Mouse (Mus musculus): ENCODE measurements at regions not wholly inside any gene's neighbourhood (a gene's known extent, or its start where the extent isn't known, plus 50 kb on each side); places are given as distances from the start of the nearest gene placed in this dataset.

DNA sequence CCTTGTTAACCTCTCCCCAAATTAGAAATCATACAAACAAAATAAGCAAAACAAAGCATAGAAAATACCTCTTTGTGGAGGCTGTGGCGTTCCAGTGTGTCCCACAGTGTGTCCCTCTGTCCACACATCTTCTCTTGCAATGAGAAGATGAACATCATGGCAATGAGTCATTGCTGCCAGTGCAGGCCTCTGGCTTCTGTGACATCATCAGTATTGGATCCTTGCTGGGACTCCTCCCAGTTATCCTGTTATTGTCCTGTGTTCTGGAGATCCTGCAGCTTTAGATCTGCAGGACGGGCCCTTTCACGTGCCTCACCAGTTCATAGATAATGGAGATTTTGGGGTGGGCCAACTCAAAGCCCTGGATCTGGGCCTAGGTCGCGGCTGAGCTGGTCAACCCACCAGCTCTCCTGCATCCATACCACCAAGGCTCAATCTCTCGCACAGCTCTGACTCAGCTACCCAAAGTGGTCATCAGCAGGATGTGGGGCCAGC lies 80.9 kb downstream of the Tmem212 start:
- DNase-seq, result no peak

DNA sequence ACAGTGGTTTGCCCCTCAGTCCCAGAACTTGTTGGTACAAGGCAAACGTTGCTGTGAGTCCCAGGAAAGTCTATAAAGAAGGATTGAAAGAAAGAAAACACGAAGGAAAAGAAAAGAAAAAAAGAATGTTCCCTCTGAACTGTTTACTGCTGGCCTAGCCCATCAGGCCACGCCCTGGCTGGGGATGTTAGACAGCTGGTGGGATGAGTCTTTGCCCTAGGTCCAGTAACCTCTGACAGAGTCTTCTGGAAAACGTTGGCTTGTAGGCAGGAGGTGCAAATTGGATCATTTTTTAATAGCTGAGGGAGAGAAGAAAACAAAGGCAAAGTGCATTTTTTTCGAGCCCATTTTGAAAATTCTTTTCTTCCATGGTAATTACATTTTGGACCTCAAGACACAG lies 91.9 kb downstream of the Tmem212 start:
- DNase-seq, result no peak

DNA sequence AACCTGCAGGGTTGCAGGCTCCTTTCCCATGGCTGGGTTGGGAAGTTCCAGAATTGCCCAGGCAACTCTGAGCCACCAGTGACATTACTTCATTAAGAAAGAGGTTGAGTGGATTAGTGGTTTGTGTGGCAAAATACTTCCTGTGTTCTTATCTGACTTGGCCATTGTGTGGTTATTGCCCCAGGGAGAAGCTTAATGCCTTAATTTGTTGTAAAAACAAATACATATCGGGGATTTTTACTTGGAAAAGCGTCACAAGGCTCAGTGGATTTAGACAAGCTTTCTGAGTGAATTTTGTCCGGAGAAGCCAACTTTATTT lies 80.5 kb upstream of the Fndc3b start:
- DNase-seq, result no peak

- no peak for DNase-seq
These were observed 80.0 kb upstream of the Fndc3b start for GRCm38 (mm10) chr3:27790932-27791632.

- DNase-seq, result no peak
These were observed 72.8 kb upstream of the Fndc3b start for GRCm38 (mm10) chr3:27783926-27784325.

GRCm38 (mm10) chr3:27783476-27783875 lies 72.4 kb upstream of the Fndc3b start:
- no peak for DNase-seq

DNA sequence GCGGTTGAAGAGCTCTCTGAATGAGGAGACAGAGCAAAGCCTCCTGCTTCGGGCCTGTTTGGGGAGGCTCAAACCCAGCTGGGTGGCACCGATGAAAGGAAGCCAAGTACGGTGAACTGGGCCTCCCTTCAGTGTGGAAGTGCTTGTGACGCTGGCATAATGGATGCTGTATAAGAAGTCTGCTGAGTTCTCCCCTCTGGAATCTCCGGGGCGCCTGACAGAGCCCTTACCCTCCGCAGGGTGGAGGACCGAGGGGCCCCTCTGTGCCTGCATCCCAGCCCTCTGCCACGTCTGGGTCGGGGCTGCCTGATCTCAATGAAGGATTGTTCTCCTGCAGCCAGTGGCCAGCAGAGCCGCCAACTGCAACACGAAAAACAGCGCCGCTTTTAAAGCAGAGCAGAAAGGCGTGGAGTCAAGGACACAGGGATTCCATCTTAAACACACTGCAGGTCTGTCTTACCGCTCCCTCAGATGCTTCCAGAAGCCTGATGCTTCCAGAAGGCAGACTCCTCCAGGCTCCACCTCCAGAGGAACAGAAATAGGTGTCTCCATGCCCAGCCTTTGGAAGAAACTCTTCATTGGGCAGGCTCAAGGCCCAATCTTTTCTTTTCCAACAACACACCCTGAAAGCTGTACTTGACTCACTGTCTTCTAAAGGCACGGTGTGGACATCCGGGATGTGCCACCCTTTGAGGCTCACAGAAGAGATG lies 71.1 kb upstream of the Fndc3b start:
- DNase-seq, result peak; percentile 12 to 13

DNA sequence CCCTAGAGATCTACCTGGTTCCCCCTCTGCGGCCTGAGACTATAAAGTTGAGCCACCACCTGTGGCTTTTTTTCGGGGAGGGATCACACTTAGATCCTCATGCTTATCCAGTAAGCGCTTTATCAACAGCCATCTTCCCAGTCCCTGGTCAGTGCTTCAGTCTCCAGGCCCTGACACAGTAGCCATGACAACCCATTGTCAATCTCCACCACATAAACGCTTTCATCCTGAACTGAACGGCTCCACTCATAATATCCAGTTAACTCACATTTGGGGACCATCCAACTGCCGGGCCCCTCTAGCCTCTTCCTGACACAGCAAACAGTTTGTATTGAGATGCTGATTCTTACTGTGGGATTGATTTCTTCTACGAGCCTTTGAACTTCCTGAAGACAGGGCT lies 68.8 kb upstream of the Fndc3b start:
- DNase-seq, result no peak

GRCm38 (mm10) chr3:27777751-27778150 lies 66.6 kb upstream of the Fndc3b start:
- no peak for DNase-seq

DNA sequence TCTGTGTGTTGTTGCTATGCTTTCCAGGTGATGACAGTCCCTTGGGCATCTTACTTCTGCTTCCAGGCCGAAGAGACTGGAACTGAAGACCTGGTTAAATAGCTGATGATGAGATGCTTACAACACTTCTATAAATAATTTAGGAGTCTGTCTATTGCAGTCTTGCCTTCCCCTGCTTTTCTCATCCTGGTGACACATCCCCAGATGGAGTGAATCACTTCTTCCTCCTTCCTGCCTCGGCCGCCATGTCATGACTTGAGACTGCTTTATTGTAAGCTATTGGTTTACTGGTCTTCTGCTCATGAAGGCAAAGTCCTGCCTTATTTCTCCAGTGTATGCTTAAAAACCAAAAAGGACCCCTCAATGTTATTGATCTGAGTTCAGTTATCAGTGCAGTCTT lies 62.1 kb upstream of the Fndc3b start:
- DNase-seq, result no peak

- DNase-seq, result no peak
These were observed 58.3 kb upstream of the Fndc3b start for GRCm38 (mm10) chr3:27769438-27769837.

DNA sequence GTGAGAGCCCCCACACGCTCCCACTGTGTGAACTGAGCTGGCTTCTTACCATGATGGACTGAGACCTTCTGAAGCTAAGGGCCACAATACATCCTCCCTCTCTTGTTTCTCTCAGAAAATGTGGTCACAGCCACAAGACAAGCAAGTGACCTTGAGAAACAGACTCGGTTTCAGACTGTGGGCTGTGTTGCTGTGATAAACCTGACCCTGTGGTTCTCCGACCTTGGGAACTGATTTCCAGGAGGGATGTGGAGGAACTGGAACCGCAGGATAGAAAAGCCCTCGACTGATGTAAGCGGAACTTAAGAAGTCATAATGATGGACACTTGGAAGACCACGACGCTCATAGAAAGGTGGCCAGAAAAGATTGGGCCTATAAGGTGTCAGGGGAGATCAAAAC lies 56.1 kb upstream of the Fndc3b start:
- DNase-seq, result no peak

- peak in 1 of 2 experiments; percentile 11 for DNase-seq
These were observed 55.3 kb upstream of the Fndc3b start for GRCm38 (mm10) chr3:27766421-27766820.

- DNase-seq, result no peak
These were observed 54.8 kb upstream of the Fndc3b start for GRCm38 (mm10) chr3:27765929-27766328.

- no peak for DNase-seq
These were observed 53.4 kb upstream of the Fndc3b start for GRCm38 (mm10) chr3:27764556-27764955.

DNA sequence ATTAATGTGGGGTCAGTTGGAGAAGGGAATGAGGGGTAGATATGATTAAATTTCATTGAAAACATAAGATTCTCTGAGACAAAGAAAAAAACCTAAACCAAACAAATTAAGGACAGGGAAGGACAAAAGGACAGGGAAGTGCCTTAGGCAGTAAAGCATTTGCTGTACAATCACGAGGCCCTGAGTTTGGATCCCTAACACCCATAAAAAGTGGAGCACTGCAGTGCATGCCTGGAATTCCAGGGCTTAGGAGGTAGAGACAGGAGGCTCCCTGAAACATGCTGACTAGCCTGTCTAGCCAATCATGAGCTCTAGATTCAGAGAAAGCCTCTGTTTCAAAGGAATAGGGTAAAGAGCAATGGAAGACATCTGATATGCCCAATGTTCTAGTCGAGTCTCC lies 49.9 kb upstream of the Fndc3b start:
- DNase-seq, result no peak
